Mouse (Mus musculus): Measurements from ENCODE around the gene Hadhb.
A peak's percentile ranks its signal among the peaks of the same experiment; 100 is the strongest.

Hadhb gene

GRCm38 (mm10) chr5:30128680-30129079 lies 26.4 kb upstream of the Hadhb start:
- no peak for DNase-seq (ENCODE audit: extremely low spot score)

GRCm38 (mm10) chr5:30131246-30131645 lies 23.8 kb upstream of the Hadhb start:
- DNase-seq (ENCODE audit: extremely low spot score) = no peak

GRCm38 (mm10) chr5:30132173-30132572 lies 22.9 kb upstream of the Hadhb start:
- no peak for DNase-seq (ENCODE audit: extremely low spot score)

GRCm38 (mm10) chr5:30135711-30136231 lies 19.3 kb upstream of the Hadhb start:
- no peak for DNase-seq (ENCODE audit: extremely low spot score)

DNA sequence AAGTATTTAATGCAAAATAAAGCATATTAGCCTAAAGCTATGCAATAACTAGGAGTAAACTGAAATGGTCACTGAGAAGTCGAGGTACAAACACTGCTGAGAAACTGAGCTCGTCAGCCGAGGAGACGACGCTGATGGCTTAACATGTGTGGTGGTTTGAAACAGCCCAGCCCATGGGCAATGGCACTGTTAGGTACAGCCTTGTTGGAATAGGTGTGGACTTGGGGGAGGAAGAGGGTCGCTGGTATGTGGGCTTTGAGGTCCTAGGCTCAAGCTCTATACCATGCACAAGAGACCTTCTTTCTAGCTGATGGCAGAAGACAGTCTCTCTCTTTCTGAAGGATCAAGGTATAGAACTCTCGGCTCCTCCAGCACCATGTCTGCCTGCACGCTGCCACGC lies 17.8 kb upstream of the Hadhb start:
- no peak for DNase-seq (ENCODE audit: extremely low spot score)

- DNase-seq (ENCODE audit: extremely low spot score) = no peak
Observed at GRCm38 (mm10) chr5:30138193-30138592, 16.9 kb upstream of the Hadhb start.

DNA sequence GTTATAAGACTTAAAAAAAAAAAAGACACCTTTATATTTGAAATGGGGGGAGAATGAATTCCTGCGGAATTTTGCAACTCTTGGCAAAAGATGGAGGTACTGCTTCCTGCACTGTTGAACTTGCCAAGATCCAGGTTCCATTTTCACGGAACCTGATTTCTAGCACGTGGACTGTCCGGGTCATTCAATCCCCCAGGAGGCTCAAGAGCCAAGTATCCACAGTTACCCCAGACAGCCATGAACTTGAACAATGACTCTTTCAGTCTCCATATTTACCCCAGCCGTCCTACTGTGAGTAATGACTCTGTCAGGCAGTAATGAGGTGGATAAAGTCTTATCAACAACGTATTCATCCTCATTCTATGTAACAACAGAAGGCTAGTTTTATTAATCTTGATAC lies 8.5 kb upstream of the Hadhb start:
- DNase-seq (ENCODE audit: extremely low spot score) = no peak

- DNase-seq (ENCODE audit: extremely low spot score) = no peak
Observed at GRCm38 (mm10) chr5:30148133-30148920, 6.7 kb upstream of the Hadhb start.

- DNase-seq (ENCODE audit: extremely low spot score) = no peak
Observed at GRCm38 (mm10) chr5:30152007-30152406, 3.0 kb upstream of the Hadhb start.

- DNase-seq (ENCODE audit: extremely low spot score) = no peak
Observed at GRCm38 (mm10) chr5:30152413-30152812, 2.6 kb upstream of the Hadhb start.

- no peak for DNase-seq (ENCODE audit: extremely low spot score)
Observed at GRCm38 (mm10) chr5:30153222-30153621, 1.8 kb upstream of the Hadhb start.

DNA sequence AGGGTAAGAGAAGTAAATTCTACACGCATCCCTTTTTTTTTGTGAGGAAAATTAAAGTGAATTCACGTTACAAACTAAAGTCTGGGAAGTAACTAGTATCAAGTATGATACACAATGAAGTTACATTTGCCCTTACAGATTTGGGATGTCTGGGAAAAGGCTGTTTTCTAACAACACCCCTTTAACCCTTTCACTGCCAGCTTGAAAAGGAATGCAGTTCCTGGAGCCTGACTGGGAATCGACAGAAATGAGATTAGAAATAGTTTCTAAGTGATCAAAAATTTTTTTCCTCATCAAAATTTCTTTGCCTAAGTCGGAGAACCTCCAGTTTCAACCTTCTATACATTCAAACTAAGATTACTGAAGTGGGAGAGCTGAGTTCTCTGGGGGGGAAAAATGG lies 1.0 kb upstream of the Hadhb start:
- DNase-seq (ENCODE audit: extremely low spot score) = peak; percentile 10

DNA sequence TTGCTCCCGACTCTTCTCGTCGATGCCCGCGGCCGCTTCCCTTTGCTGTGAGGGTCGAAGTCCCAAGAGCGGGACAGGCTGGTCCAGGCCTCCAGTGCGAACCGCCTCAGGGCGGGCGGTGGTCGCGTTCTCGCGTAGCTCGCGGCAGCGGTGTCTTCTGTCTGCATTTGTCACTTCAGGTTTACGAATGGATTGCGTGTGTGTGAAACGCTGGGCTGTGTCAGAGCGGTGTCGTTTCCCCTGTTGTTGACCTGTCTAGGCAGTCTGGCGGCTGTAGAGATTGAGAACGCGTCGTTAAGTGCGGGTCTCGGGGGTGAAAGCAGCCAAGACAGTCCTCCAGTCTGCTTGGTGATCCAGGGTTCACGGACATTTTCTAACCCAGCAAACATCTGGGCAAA lies 346 bp downstream of the Hadhb start:
- no peak for DNase-seq (ENCODE audit: extremely low spot score)

DNA sequence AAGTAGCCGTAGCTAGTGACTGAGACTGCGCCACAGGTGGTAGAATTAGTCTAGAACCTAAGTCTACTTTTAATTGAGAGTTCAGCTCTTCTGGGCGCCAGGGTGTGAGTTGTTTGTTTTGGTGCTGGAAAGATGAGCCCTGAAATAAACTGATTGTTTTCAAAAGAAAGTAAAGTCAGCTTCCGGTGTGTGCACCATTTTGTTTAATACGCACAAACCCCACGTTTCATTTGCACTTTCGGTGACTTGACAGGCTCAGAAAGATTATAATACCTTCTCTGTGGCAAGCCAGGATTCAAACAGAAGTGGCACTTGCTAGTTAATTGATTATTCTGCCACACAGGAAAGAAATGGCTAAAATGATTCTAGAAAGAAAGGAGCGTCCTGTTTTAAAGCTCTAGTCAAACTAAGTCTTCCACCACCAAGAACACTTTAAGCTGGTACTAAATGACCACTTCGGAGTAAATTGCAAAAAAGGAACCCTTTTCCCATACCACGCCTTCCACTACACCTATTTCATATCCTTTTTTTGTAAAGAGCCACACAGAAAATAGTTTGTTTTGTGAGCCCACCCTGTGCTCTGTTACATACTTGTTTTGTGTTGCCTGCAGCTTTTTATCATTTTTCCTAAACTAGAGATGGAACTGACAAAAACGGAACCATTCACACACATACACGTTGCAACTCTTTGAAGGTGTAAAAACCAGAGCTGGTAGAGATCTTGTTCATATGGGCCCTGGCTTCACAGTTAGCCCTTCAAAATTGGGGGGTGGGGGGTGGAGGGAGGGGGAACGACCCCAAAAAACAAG lies 977 bp downstream of the Hadhb start:
- no peak for DNase-seq (ENCODE audit: extremely low spot score)

GRCm38 (mm10) chr5:30159601-30160000 lies 4.6 kb downstream of the Hadhb start:
- no peak for DNase-seq (ENCODE audit: extremely low spot score)

- no peak for DNase-seq (ENCODE audit: extremely low spot score)
Observed at GRCm38 (mm10) chr5:30161836-30162235, 6.8 kb downstream of the Hadhb start.

- no peak for DNase-seq (ENCODE audit: extremely low spot score)
Observed at GRCm38 (mm10) chr5:30162339-30162738, 7.3 kb downstream of the Hadhb start.

- no peak for DNase-seq (ENCODE audit: extremely low spot score)
Observed at GRCm38 (mm10) chr5:30165234-30165946, 10.3 kb downstream of the Hadhb start.

DNA sequence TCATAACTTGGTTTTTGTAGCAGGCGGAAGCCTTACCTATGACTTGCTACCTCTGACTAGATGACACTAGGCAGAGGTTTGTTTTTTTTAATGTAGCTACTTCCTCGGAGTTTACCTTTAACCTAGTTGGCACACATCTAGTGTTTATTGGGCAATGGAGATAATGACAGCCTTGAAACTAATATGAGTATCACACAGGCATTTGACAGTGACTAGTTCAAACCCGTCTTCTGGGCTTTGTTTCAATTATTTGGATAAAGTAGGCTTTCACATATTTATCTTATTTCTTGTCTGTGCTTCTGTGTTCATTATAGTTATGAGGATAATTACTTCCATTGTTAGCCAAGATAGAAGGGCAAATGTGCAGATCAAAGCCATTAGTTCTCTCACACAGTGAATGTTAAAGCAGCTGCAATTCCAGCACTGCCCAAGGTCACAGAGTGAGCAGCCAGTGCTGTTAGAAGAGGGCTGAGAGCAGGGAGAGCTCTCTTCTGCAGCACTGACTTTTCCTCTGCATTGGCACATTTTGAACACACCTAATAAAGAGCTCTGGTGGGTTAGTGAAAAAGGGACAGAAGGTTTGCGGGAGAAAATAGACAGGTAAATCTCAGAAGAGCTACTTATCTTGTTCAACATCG lies 15.4 kb downstream of the Hadhb start:
- no peak for DNase-seq (ENCODE audit: extremely low spot score)

DNA sequence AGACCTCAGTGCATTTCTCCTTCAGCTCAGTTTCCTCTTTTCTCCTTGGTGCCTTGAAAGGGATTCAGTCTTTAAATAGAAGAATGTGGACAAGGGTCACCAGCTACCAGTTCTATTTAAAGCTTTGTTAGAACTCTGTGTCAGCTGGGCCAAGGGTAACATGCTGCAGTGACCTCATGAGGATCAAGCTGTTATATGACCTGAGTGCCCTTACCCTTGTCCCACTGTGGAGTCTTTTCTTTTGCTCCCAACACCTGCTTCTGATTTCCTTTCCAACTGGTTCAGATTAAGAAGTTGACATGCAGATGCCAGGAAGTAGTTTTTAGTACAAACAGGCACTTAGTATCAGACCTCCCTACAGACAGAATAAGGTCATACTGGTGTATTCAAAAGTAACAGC lies 17.1 kb downstream of the Hadhb start:
- peak; percentile 63 for DNase-seq (ENCODE audit: extremely low spot score)

GRCm38 (mm10) chr5:30172931-30173692 lies 18.1 kb downstream of the Hadhb start:
- DNase-seq (ENCODE audit: extremely low spot score) = peak; percentile 7
